Mouse (Mus musculus): ENCODE results near the gene Prima1.

- TF ChIP-seq POLR2A (IDR thresholded peaks at IDR 0.05; ENCODE audit: control insufficient read depth, extremely low read depth, insufficient read depth, low read length, poor library complexity) (no peak), CTCF (IDR thresholded peaks at IDR 0.05; ENCODE audit: borderline replicate concordance, control insufficient read depth, extremely low read depth, insufficient read depth, low read length, poor library complexity) (no peak)
Measured at GRCm38 (mm10) chr12:103250333-103250732, 8.4 kb upstream of the Prima1 start.
